Mouse (Mus musculus) embryonic fibroblast, embryonic 13.5 days (primary cell): ENCODE data around the gene Taf1a.
"Not testable (repeated sequence)": the region's sequence is repeated elsewhere in the genome, so short reads cannot be mapped to it uniquely, and the experiment has no call there.

Experiments
- CTCF ChIP-seq: IDR thresholded peaks from 2 replicates; pipeline ENCODE4 v1.5.1; 2011; ENCODE audit warnings: mild to moderate bottlenecking, control low read depth, low read length, moderate library complexity, borderline replicate concordance; ENCODE audit not compliant: insufficient read depth
- POLR2A ChIP-seq: IDR thresholded peaks from 2 replicates; pipeline ENCODE4 v1.6.1; 2011; ENCODE audit warnings: low read depth, mild to moderate bottlenecking, control low read depth, low read length, moderate library complexity

GRCm38 (mm10) chr1:183342902-183343301, 45.9 kb upstream of the Taf1a start:
- TF ChIP-seq CTCF, POLR2A: not testable (repeated sequence)
